Mouse (Mus musculus) heart, adult 2 months (tissue): ENCODE results near the gene Sult6b2.

Experiments
- CTCF ChIP-seq: fragments of 200-600 bp; IDR thresholded peaks from 2 replicates; pipeline ENCODE4 v1.8.1; 2022; ENCODE audit warnings: antibody characterized with exemption, mild to moderate bottlenecking, moderate library complexity
- EP300 ChIP-seq: fragments of 200-500 bp; IDR thresholded peaks from 2 replicates; pipeline ENCODE4 v1.6.1; 2011; ENCODE audit warnings: low read depth, low read length, control low read depth; ENCODE audit not compliant: insufficient read depth
- POLR2A ChIP-seq: fragments of 200-500 bp; IDR thresholded peaks from 2 replicates; pipeline ENCODE4 v1.6.1; 2011; ENCODE audit warnings: mild to moderate bottlenecking, low read depth, low read length, control low read depth; ENCODE audit not compliant: insufficient read depth

GRCm38 (mm10) chr6:142812969-142813368, 8.7 kb upstream of the Sult6b2 start:
- TF ChIP-seq CTCF = no peak
- no peak for TF ChIP-seq POLR2A
- TF ChIP-seq EP300 = no peak
